Mouse (Mus musculus) forebrain, embryonic 10.5 days (tissue): ENCODE data around the gene 4930404N11Rik. TPM values are rescaled to one million over a fixed set of nuclear protein-coding genes. Genes with fewer than 3 reads are reported as not detected.

Experiments
- DNase-seq: peaks from one replicate; pipeline ENCODE4 v3.0.0-alpha.2; 2017; ENCODE audit warnings: low spot score; ENCODE audit errors: extremely low spot score
- H3K27ac ChIP-seq: fragments of 300-500 bp; sonication (generic); 2 replicates; pipeline ENCODE4 v1.5.1; 2016; ENCODE audit warnings: mild to moderate bottlenecking
- H3K27me3 ChIP-seq: fragments of 300-500 bp; sonication (generic); 2 replicates; pipeline ENCODE4 v1.6.1; 2016; ENCODE audit warnings: mild to moderate bottlenecking; ENCODE audit not compliant: poor library complexity, severe bottlenecking
- H3K36me3 ChIP-seq: fragments of 300-500 bp; sonication (generic); replicated peaks from 2 replicates; pipeline ENCODE4 v1.6.1; 2016; ENCODE audit warnings: mild to moderate bottlenecking, moderate library complexity
- H3K4me1 ChIP-seq: fragments of 300-500 bp; sonication (generic); 2 replicates; pipeline ENCODE4 v1.6.1; 2016
- H3K4me3 ChIP-seq: fragments of 300-500 bp; sonication (generic); 2 replicates; pipeline ENCODE4 v1.5.1; 2016; ENCODE audit warnings: mild to moderate bottlenecking, moderate library complexity
- H3K9me3 ChIP-seq: fragments of 300-500 bp; sonication (generic); 2 replicates; pipeline ENCODE4 v1.6.1; 2016; ENCODE audit warnings: mild to moderate bottlenecking, moderate library complexity
- WGBS: fragments of 180-500 bp; shearing (Covaris S2); methylation state at CpG from one replicate; pipeline ENCODE4 v1.1.7; 2016; 5-methylcytosine and 5-hydroxymethylcytosine counted together
- polyA plus RNA-seq: library from polyadenylated mRNA; unstranded; fragments of >200 nt; fragmentation: Nextera tagmentation; extraction: Ambion mirVana; gene quantifications from 2 replicates; pipeline ENCODE4 v1.2.1, GENCODE M21; 2016

4930404N11Rik gene
- polyA plus RNA-seq, 1 experiment from 2014 or later, result 0.35 TPM

DNA sequence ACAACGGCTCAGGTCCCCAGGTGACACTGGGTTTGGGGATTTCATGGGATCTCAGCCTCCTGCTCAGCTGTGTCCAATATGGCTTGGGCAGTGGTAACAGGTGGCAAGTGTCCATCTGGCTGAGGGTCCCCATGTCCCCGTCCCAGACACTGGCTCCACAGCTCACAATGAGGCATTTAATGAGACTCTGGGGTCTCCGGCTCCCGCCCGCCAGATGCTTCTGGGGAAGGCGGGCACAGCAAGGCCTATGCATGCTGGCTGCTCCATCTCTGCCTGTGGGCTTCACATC lies 1.5 kb upstream of the 4930404N11Rik start:
- Histone ChIP-seq H3K4me1 (peaks cover 62% of the 10 kb centered on the region), H3K9me3 (no peaks in the 10 kb centered on the region), H3K36me3 (peaks cover 70% of the 10 kb centered on the region), H3K27ac (no peak overlapping the region), H3K27me3 (peaks cover 30% of the 10 kb centered on the region), H3K4me3 (no peak overlapping the region)
- WGBS, result 90% methylated on average over 6 of the region's 6 CpGs
- no peak for DNase-seq

GRCm38 (mm10) chr10:81366477-81367206 lies 1.0 kb upstream of the 4930404N11Rik start:
- H3K4me1 ChIP-seq, result peaks cover 67% of the 10 kb centered on the region

GRCm38 (mm10) chr10:81365073-81365472 lies 543 bp downstream of the 4930404N11Rik start:
- peak overlapping the region; percentile 49 for H3K4me3 ChIP-seq

More at GRCm38 (mm10) chr10:81366477-81367206, 1.0 kb upstream of the 4930404N11Rik start:
- Histone ChIP-seq H3K9me3 (no peaks in the 10 kb centered on the region), H3K27me3 (peaks cover 35% of the 10 kb centered on the region), H3K27ac (peak overlapping the region; percentile 60), H3K4me3 (0 out of 2 replicates have a peak overlapping the region, but pooled peaks have one; percentile 49), H3K36me3 (peaks cover 70% of the 10 kb centered on the region)
- DNase-seq, result no peak
- WGBS, result 86% methylated on average over 6 of the region's 6 CpGs

GRCm38 (mm10) chr10:81364666-81365065 lies 950 bp downstream of the 4930404N11Rik start:
- H3K9me3 ChIP-seq, result no peaks in the 10 kb centered on the region
- peaks cover 86% of the 10 kb centered on the region for H3K4me1 ChIP-seq
- peak overlapping the region; percentile 54 for H3K27ac ChIP-seq
- peaks cover 59% of the 10 kb centered on the region for H3K36me3 ChIP-seq
- 11% methylated on average over 28 of the region's 28 CpGs for WGBS
- H3K4me3 ChIP-seq, result peak overlapping the region; percentile 49
- peak; percentile 46 for DNase-seq
- H3K27me3 ChIP-seq, result peaks cover 44% of the 10 kb centered on the region

More at GRCm38 (mm10) chr10:81365073-81365472, 543 bp downstream of the 4930404N11Rik start:
- H3K9me3 ChIP-seq, result no peaks in the 10 kb centered on the region
- H3K4me1 ChIP-seq, result peaks cover 82% of the 10 kb centered on the region
- peaks cover 60% of the 10 kb centered on the region for H3K36me3 ChIP-seq
- peaks cover 40% of the 10 kb centered on the region for H3K27me3 ChIP-seq
- peak overlapping the region; percentile 60 for H3K27ac ChIP-seq
- 37% methylated on average over 4 of the region's 4 CpGs for WGBS
- DNase-seq, result no peak

GRCm38 (mm10) chr10:81363436-81364346 lies 1.9 kb downstream of the 4930404N11Rik start:
- peaks cover 96% of the 10 kb centered on the region for H3K4me1 ChIP-seq
- peak overlapping the region; percentile 58 for H3K27ac ChIP-seq
- H3K4me3 ChIP-seq, result peak overlapping the region; percentile 49
- H3K27me3 ChIP-seq, result peaks cover 54% of the 10 kb centered on the region
- 12% methylated on average over 54 of the region's 54 CpGs for WGBS
- DNase-seq, result no peak
- no peaks in the 10 kb centered on the region for H3K9me3 ChIP-seq
- H3K36me3 ChIP-seq, result peaks cover 49% of the 10 kb centered on the region

DNA sequence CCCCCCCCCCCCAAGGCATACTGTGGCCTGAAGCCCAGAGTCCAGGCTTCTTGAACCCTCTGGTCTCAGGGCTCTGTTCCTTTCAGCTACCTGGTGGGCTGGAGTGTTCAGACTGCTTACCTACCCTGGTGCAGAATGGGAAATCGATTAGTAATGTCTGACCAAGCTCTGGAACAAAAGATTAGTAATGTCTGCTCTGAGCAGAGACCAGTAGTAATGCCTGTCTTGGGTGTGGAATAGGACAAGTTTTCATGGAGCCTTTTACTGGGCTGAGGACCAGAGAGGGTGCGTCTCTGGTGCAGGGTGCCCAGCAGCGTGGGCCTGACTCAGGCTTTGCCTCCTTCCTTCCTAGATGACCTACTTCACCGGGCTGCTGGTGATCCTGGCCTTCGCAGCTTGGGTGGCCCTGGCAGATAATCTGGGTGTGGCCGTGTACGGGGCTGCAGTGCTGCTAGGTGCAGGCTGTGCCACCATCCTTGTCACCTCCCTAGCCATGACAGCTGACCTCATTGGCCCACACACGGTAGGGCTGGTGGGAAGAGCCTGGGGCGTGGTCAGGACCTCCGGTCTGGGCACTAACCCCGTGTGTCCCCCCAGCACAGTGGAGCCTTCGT lies 3.2 kb downstream of the 4930404N11Rik start:
- H3K36me3 ChIP-seq, result peaks cover 37% of the 10 kb centered on the region
- H3K4me3 ChIP-seq, result peak overlapping the region; percentile 0; the same call in 1 of the 2 replicates
- peak overlapping the region; percentile 2; the same call in 1 of the 2 replicates for H3K27ac ChIP-seq
- peaks cover 64% of the 10 kb centered on the region for H3K27me3 ChIP-seq
- no peak for DNase-seq
- 80% methylated on average over 12 of the region's 12 CpGs for WGBS
- peaks cover 99% of the 10 kb centered on the region for H3K4me1 ChIP-seq
- H3K9me3 ChIP-seq, result no peaks in the 10 kb centered on the region

DNA sequence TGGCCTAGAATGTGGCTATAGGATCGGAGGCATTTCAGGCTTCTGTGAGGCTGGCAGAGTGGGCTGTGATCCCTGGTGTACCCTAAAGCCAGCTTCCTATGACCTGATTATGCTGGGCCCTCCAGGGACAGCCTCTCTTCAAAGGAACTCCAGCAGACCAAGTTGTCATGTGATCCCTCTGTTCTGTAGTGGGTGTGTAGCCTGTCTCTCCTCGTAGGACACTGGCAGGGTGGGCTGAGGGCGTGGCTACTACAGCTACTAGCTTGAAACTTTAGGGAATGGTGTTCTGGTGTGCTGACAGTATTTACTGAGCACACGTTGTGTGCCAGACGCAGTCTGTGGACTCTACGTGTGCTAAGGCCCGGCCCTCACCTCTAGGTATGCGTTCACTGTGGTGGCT lies 4.9 kb downstream of the 4930404N11Rik start:
- Histone ChIP-seq H3K4me1 (peaks cover 93% of the 10 kb centered on the region), H3K27ac (0 out of 2 replicates have a peak overlapping the region, but pooled peaks have one; percentile 12), H3K9me3 (no peaks in the 10 kb centered on the region), H3K27me3 (peaks cover 76% of the 10 kb centered on the region), H3K36me3 (peaks cover 23% of the 10 kb centered on the region), H3K4me3 (no peak overlapping the region)
- no peak for DNase-seq
- 76% methylated on average over 8 of the region's 8 CpGs for WGBS

GRCm38 (mm10) chr10:81358841-81359240 lies 6.8 kb downstream of the 4930404N11Rik start:
- DNase-seq, result no peak
- H3K4me3 ChIP-seq, result peak overlapping the region; percentile 86; the same call in 1 of the 2 replicates
- no peaks in the 10 kb centered on the region for H3K9me3 ChIP-seq
- peaks cover 23% of the 10 kb centered on the region for H3K36me3 ChIP-seq
- H3K27ac ChIP-seq, result 0 out of 2 replicates have a peak overlapping the region, but pooled peaks have one; percentile 22
- peaks cover 64% of the 10 kb centered on the region for H3K27me3 ChIP-seq
- WGBS, result 67% methylated on average over 1 of the region's 1 CpGs
- H3K4me1 ChIP-seq, result peaks cover 85% of the 10 kb centered on the region

- Histone ChIP-seq H3K27ac (peak overlapping the region; percentile 84), H3K36me3 (peaks cover 23% of the 10 kb centered on the region), H3K4me3 (peak overlapping the region; percentile 86), H3K27me3 (peaks cover 58% of the 10 kb centered on the region), H3K4me1 (peaks cover 79% of the 10 kb centered on the region), H3K9me3 (no peaks in the 10 kb centered on the region)
- WGBS, result 29% methylated on average over 4 of the region's 4 CpGs
- no peak for DNase-seq
Measured at GRCm38 (mm10) chr10:81358209-81358608, 7.4 kb downstream of the 4930404N11Rik start.

- H3K4me3 ChIP-seq, result peak within 1 kb of the TSS; percentile 86
- peaks cover 48% of the 10 kb centered on the region for H3K27me3 ChIP-seq
- 2% methylated on average over 78 of the region's 79 CpGs for WGBS
- DNase-seq, result peak; percentile 83
- H3K36me3 ChIP-seq, result peaks cover 14% of the 10 kb centered on the region
- H3K4me1 ChIP-seq, result peaks cover 69% of the 10 kb centered on the region
- H3K9me3 ChIP-seq, result no peaks in the 10 kb centered on the region
- peak within 1 kb of the TSS; percentile 84 for H3K27ac ChIP-seq
Measured at GRCm38 (mm10) chr10:81356991-81357844, 8.4 kb downstream of the 4930404N11Rik start, which contains the start of gene Mfsd12. Gene Mfsd12, plus strand, starts transcription at chr10:81357491.

GRCm38 (mm10) chr10:81356352-81356990 lies 9.1 kb downstream of the 4930404N11Rik start:
- Histone ChIP-seq H3K9me3 (no peaks in the 10 kb centered on the region), H3K27me3 (peaks cover 40% of the 10 kb centered on the region), H3K4me3 (peak overlapping the region; percentile 86), H3K4me1 (peaks cover 68% of the 10 kb centered on the region), H3K36me3 (peaks cover 8% of the 10 kb centered on the region), H3K27ac (no peak overlapping the region)
- DNase-seq, result no peak
- 61% methylated on average over 12 of the region's 12 CpGs for WGBS
